Mouse (Mus musculus): Measurements from ENCODE around the gene Mtcl1.

DNA sequence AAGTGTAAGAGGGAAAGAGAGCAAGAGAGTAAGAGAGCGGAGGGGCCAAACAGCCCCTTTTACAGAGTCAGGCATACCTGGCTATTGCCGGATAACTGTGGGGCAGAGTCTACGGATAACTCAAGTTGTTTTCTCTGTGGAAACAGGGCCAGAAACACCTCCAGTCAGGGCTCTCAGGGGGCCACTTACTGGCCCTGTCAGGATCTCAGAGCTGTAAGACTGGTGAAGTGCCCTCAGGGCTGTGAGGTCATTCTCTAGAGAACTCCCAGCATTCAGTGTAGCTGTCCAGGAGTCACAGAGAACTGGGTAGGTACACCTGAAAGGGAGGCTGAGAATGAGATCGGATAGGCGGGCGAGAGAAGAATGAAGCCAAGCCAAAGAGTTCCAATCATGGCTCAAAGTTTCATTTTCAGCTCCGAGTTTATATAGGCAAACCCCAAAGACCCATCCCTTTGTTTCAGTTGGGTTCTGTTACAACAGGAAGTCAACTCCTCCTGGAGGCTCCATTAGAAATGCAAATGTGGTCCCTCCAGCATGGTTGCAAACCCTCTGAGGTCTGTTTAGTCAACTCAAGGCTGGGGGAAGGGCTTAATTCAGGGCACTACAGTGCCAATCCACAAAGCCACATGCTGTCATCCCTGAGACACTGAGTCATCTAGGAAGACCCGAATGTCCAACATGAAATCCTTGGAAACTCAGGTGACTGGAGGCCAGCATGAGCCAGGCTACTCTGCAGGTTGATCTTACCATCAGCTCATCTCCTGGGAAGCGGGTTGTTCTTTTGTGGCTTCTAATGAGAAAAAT lies 34.3 kb upstream of the Mtcl1 start:
- TF ChIP-seq CTCF (IDR thresholded peaks at IDR 0.05; ENCODE audit: borderline replicate concordance, control insufficient read depth, extremely low read depth, insufficient read depth, low read length, poor library complexity) (no peak), POLR2A (IDR thresholded peaks at IDR 0.05; ENCODE audit: control insufficient read depth, extremely low read depth, insufficient read depth, low read length, poor library complexity) (no peak)
